Mouse (Mus musculus) heart, postnatal 0 days (tissue): ENCODE results near the gene 2900011O08Rik. TPM values are rescaled to one million over a fixed set of nuclear protein-coding genes. Genes with fewer than 3 reads are reported as not detected.

ENCODE experiments used
- ATAC-seq: fragments of 200-750 bp; cut with Nextera tagmentation; 2 replicates; pipeline ENCODE4 v1.8.0; 2017; ENCODE audit warnings: low read depth, moderate number of reproducible peaks, moderate library complexity; ENCODE audit not compliant: insufficient read depth
- DNase-seq: peaks from one replicate; pipeline ENCODE4 v3.0.0-alpha.2; 2016; ENCODE audit warnings: low spot score
- H3K27ac ChIP-seq: fragments of 300-500 bp; sonication (generic); 2 replicates; pipeline ENCODE4 v1.5.1; 2014; ENCODE audit warnings: low read depth, mild to moderate bottlenecking
- H3K27me3 ChIP-seq: fragments of 300-500 bp; sonication (generic); 2 replicates; pipeline ENCODE4 v1.6.1; 2014; ENCODE audit warnings: low read length, mixed read lengths; ENCODE audit not compliant: control insufficient read depth, insufficient read depth
- H3K36me3 ChIP-seq: fragments of 300-500 bp; sonication (generic); replicated peaks from 2 replicates; pipeline ENCODE4 v1.6.1; 2014; ENCODE audit warnings: low read length, mixed read lengths; ENCODE audit not compliant: control insufficient read depth, insufficient read depth
- H3K4me1 ChIP-seq: fragments of 300-500 bp; sonication (generic); 2 replicates; pipeline ENCODE4 v1.6.1; 2014; ENCODE audit warnings: antibody characterized with exemption; ENCODE audit not compliant: control insufficient read depth, insufficient read depth
- H3K4me2 ChIP-seq: fragments of 300-500 bp; sonication (generic); 2 replicates; pipeline ENCODE4 v1.6.1; 2014; ENCODE audit warnings: low read depth, mild to moderate bottlenecking, low read length, moderate library complexity
- H3K4me3 ChIP-seq: fragments of 300-500 bp; sonication (generic); 2 replicates; pipeline ENCODE4 v1.5.1; 2014; ENCODE audit warnings: low read depth, low read length
- H3K9ac ChIP-seq: fragments of 300-500 bp; sonication (generic); replicated peaks from 2 replicates; pipeline ENCODE4 v1.6.1; 2014; ENCODE audit warnings: low read depth, low read length, mixed read lengths
- H3K9me3 ChIP-seq: fragments of 300-500 bp; sonication (generic); replicated peaks from 2 replicates; pipeline ENCODE4 v1.6.1; 2016; ENCODE audit warnings: low read length; ENCODE audit not compliant: control insufficient read depth
- CTCF ChIP-seq: IDR thresholded peaks from 2 replicates; pipeline ENCODE4 v1.5.1; 2016; ENCODE audit warnings: antibody characterized with exemption, control low read depth, low read depth
- EP300 ChIP-seq: IDR thresholded peaks from 2 replicates; pipeline ENCODE4 v1.6.1; 2016; ENCODE audit warnings: antibody characterized with exemption, low read depth
- WGBS: fragments of 180-500 bp; shearing (Covaris S2); extraction: QIAGEN DNeasy Blood & Tissue Kit; methylation state at CpG from one replicate; pipeline ENCODE4 v1.1.7; 2014; 5-methylcytosine and 5-hydroxymethylcytosine counted together
- microRNA-seq: library from miRNA; unstranded; fragments of <30 nt; microRNA quantifications from one replicate; pipeline ENCODE4, GENCODE M21; 2016
- polyA plus RNA-seq: library from polyadenylated mRNA; unstranded; fragments of >200 nt; fragmentation: Nextera tagmentation; extraction: Ambion mirVana; gene quantifications from 2 replicates; pipeline ENCODE4 v1.2.1, GENCODE M21; 2015
- total RNA-seq: library from RNA; depleted of rRNA; stranded (reverse); fragments of >200 nt; gene quantifications from 2 replicates; pipeline ENCODE4 v1.2.3, GENCODE M21; 2014; ENCODE audit warnings: low replicate concordance; rRNA removed

2900011O08Rik gene
- total and polyA plus RNA-seq, 2 experiments from 2014 or later, result 0.04 to 0.07 TPM

DNA sequence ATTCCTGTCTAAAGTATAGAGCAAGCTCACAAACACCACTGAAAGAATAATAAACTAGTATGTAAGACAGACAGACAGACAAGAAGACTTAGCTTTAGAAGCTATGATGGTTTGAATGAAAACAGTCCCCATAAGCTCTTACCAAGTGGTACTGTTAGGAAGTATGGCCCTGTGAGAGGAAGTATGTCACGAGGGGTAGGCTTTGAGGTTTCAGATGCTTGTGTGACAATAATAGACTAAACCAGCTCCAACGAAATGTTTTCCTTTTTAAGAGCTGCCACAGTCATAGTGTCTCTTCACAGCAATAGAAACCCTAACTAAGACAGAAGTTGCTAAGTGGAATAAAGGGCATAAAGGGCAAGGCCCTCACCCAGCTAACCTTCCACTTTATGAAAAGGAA, 148.6 kb downstream of the 2900011O08Rik start:
- Histone ChIP-seq H3K4me1 (no peaks in the 10 kb centered on the region), H3K36me3 (peaks cover 86% of the 10 kb centered on the region), H3K9me3 (no peaks in the 10 kb centered on the region), H3K27ac (no peak overlapping the region), H3K4me3 (no peak overlapping the region), H3K27me3 (no peaks in the 10 kb centered on the region), H3K4me2 (no peak overlapping the region), H3K9ac (no peak overlapping the region)
- 71% methylated on average over 2 of the region's 2 CpGs for WGBS
- TF ChIP-seq EP300 (no peak), CTCF (no peak)
- ATAC-seq, result no peak
- DNase-seq, result no peak

DNA sequence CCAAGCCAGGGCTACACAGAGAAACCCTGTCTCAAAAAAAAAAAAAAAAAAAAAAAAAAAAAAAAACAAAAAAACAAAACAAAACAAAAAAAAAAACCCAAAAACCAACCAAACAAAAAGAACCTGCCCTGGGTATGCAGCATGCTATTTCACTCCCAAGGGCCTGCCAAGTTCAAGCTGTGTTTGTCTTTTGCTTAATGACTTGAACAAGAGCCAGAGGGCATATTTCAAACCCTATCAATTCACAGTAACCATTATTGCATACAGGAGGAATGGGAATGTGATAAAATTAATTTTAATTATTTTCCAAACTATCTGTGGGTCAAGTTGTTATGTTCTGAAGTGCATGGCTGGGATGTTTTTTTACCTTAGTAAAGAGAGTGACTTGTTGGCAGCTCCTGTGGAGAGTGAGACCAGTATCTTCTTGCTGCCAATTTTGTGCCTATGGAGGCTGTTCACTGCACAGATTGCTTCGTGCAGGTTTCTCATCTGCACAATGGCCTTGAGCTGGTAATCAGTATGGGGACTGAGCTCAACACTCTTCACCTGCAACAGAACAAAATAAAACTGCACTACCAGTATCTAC, 151.7 kb downstream of the 2900011O08Rik start:
- H3K27ac ChIP-seq, result no peak overlapping the region
- TF ChIP-seq CTCF (no peak), EP300 (no peak)
- H3K4me1 ChIP-seq, result no peaks in the 10 kb centered on the region
- DNase-seq (no peak), ATAC-seq (no peak)
- peaks cover 86% of the 10 kb centered on the region for H3K36me3 ChIP-seq
- no peak overlapping the region for H3K4me2 ChIP-seq
- H3K9ac ChIP-seq, result no peak overlapping the region
- H3K27me3 ChIP-seq, result no peaks in the 10 kb centered on the region
- no peaks in the 10 kb centered on the region for H3K9me3 ChIP-seq
- 35% methylated on average over 1 of the region's 1 CpGs for WGBS
- no peak overlapping the region for H3K4me3 ChIP-seq

DNA sequence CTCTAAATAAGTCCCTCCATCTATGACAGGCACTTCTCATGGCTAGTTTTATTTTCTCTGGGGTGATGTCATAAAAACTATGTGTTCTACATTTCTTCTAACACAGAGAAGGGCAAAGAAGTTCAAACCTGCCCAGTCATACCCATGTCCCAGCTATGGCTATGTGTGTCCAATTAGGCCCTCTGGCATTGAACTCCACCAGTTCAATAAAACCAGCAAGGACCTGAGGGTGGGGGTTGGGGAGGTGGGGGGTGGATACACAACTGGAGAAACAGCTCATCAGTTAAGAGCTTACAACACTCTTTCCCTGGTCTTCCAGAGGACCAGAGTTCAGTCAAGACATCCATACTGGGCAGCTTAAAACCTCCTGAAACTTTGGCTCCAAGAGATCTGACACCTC, 152.7 kb downstream of the 2900011O08Rik start:
- Histone ChIP-seq H3K4me1 (no peaks in the 10 kb centered on the region), H3K27ac (no peak overlapping the region), H3K27me3 (no peaks in the 10 kb centered on the region), H3K9me3 (no peaks in the 10 kb centered on the region), H3K4me2 (no peak overlapping the region), H3K4me3 (no peak overlapping the region), H3K9ac (no peak overlapping the region), H3K36me3 (peaks cover 85% of the 10 kb centered on the region)
- ATAC-seq (no peak), DNase-seq (no peak)
- TF ChIP-seq EP300 (no peak), CTCF (no peak)

DNA sequence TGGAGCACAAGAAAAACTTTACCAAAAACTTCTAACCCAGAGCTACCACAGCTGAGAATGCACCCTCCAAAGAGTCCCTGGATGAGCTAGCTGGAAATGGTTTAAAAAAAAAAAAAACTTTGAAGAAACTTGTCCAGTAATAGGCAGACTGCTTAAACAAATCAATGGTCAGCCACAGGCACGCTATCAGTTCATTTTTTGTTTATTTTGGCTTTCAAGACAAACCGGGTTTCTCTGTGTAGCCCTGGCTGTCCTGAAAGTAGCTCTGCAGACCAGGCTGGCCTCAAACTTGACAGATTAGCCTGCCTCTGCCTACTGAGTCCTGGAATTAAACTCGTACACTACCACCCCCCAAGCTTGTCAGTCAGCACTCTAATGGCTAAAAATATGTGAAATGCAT, 156.9 kb downstream of the 2900011O08Rik start:
- no peak overlapping the region for H3K4me2 ChIP-seq
- no peaks in the 10 kb centered on the region for H3K9me3 ChIP-seq
- H3K4me3 ChIP-seq, result no peak overlapping the region
- peaks cover 84% of the 10 kb centered on the region for H3K36me3 ChIP-seq
- TF ChIP-seq EP300 (no peak), CTCF (no peak)
- 69% methylated on average over 3 of the region's 3 CpGs for WGBS
- no peak overlapping the region for H3K27ac ChIP-seq
- no peak for ATAC-seq
- no peak overlapping the region for H3K9ac ChIP-seq
- no peaks in the 10 kb centered on the region for H3K27me3 ChIP-seq
- no peaks in the 10 kb centered on the region for H3K4me1 ChIP-seq
- DNase-seq, result no peak

DNA sequence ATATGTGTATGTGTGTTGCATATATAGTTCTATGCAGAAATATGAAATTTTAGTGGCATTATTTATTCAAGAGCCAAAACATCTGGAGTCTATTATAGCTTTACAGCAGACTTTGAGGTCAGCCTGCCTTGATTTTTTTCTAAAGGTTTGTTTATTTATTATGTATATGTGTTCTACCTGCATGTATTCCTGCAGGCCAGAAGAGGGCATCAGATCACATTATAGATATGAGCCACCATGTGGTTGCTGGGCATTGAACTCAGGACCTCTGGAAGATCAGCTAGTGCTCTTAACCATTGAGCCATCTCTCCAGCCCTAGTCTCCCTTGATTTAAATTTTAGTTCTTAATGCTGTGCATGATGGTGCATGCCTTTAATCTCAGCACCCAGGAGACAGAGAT, 161.3 kb downstream of the 2900011O08Rik start:
- no peak overlapping the region for H3K9ac ChIP-seq
- H3K4me1 ChIP-seq, result no peaks in the 10 kb centered on the region
- H3K4me3 ChIP-seq, result no peak overlapping the region
- H3K9me3 ChIP-seq, result no peaks in the 10 kb centered on the region
- no peak for TF ChIP-seq EP300
- no peak for TF ChIP-seq CTCF
- H3K36me3 ChIP-seq, result peaks cover 83% of the 10 kb centered on the region
- ATAC-seq (no peak), DNase-seq (no peak)
- H3K27me3 ChIP-seq, result no peaks in the 10 kb centered on the region
- H3K4me2 ChIP-seq, result no peak overlapping the region
- no peak overlapping the region for H3K27ac ChIP-seq

Small RNAs within 50 kb of the gene (microRNA-seq; reads per million reads assigned to microRNA genes)
- gene Gm27671, result not detected

Other genes starting within 250 kb of the 2900011O08Rik start
- gene Rrn3, start 205.9 kb upstream of the 2900011O08Rik start, total RNA-seq, result 55.3 and 59.0 TPM in 2 replicates
- 43.7 and 49.9 TPM in 2 replicates for gene Rrn3, start 205.9 kb upstream of the 2900011O08Rik start, polyA plus RNA-seq
- gene Ntan1, start 167.8 kb upstream of the 2900011O08Rik start, total RNA-seq, result 64.7 and 109 TPM in 2 replicates
- gene Ntan1, start 167.8 kb upstream of the 2900011O08Rik start, polyA plus RNA-seq, result 141 and 148 TPM in 2 replicates
- 75.6 and 96.8 TPM in 2 replicates for gene Pdxdc1, start 83.5 kb upstream of the 2900011O08Rik start, total RNA-seq
- 46.4 and 49.9 TPM in 2 replicates for gene Pdxdc1, start 83.5 kb upstream of the 2900011O08Rik start, polyA plus RNA-seq
- 2.0 and 2.7 TPM in 2 replicates for gene Mpv17l, start 83.4 kb upstream of the 2900011O08Rik start, total RNA-seq
- gene Mpv17l, start 83.4 kb upstream of the 2900011O08Rik start, polyA plus RNA-seq, result 1.4 and 2.3 TPM in 2 replicates
- gene Ifitm7, start 284 bp downstream of the 2900011O08Rik start, total RNA-seq, result not detected in 2 replicates
- not detected in 2 replicates for gene Ifitm7, start 284 bp downstream of the 2900011O08Rik start, polyA plus RNA-seq
- gene Nde1, start 176.7 kb downstream of the 2900011O08Rik start, total RNA-seq, result 48.7 and 61.6 TPM in 2 replicates
- 33.9 and 37.0 TPM in 2 replicates for gene Nde1, start 176.7 kb downstream of the 2900011O08Rik start, polyA plus RNA-seq
- gene Marf1, start 176.7 kb downstream of the 2900011O08Rik start, total RNA-seq, result 8.7 and 10.7 TPM in 2 replicates
- gene Marf1, start 176.7 kb downstream of the 2900011O08Rik start, polyA plus RNA-seq, result 5.1 and 6.4 TPM in 2 replicates